Mouse (Mus musculus): ENCODE measurements at regions not wholly inside any gene's neighbourhood (a gene's known extent, or its start where the extent isn't known, plus 50 kb on each side); places are given as distances from the start of the nearest gene placed in this dataset.

DNA sequence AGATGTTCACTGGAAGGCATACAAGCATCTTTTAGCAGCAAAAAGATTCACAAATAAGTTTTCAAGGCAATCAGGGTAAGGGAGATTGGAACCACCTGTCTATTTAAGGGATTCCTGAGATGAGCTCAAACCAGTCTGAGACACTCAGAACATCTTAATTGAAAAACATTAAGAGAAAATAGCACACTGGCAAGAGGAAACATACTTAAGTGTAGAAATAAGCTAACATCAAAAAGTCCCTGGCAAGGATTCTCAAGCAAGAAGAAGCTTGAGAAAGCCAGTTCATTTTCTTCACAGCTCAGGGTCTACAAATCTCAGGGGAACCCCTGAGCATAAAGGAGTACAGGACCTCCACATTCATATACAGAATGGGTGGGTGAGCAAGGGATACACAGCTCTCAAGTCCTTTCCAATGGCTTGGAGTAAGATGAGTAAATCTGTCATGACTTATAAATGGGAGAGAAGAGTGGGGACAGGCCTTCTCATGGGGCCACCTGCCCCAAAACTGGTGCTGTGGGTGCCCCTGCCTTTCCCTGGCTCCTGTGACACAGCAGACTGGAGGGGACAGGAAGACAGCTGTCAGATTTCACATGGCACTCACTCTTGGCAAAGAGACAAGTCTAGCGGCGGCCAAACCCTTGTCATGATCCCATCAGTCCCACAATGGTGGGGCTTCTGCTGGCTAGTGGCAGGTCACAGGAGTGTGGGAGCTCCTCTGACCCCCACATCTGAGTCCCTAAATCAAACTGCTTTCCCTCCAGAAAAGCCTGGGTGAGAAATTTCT is 436.6 kb downstream of the Meis1 start:
- DNase-seq (ENCODE audit: low spot score): no peak

DNA sequence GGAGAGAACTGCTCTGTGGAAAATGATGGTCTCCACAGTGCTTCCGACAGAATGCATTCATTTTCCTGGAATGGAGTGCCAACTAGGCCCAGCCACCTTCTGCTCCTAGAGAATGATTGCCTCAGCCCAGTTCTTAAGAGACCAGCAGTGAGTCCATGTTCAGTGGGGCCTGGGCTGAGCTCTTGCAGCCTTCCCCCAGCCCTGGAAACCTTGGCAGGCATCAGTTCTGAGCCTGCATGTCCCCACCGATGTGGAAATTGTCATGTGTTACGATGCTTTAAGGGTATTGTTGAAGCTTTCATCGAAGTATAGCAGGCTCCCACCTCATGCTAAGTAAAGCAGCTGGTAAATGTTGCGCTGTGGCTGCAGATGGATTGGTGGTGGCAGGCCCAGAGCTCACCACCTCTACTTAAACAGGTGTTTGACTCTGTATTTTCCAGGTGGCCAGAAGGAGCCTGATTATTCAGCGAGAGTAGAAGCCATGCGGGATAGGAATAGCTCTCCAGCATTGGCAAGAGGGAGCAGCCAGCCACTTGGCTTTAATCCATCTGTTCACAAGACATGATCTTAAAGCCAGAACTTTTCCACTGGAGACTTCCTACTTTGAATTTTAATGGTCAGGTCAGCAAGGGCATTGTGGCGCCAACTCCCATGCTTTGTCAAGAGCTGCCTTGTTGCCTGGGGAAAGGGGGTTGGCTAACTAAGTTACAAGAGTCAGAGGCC is 437.5 kb downstream of the Meis1 start:
- DNase-seq (ENCODE audit: low spot score): no peak

DNA sequence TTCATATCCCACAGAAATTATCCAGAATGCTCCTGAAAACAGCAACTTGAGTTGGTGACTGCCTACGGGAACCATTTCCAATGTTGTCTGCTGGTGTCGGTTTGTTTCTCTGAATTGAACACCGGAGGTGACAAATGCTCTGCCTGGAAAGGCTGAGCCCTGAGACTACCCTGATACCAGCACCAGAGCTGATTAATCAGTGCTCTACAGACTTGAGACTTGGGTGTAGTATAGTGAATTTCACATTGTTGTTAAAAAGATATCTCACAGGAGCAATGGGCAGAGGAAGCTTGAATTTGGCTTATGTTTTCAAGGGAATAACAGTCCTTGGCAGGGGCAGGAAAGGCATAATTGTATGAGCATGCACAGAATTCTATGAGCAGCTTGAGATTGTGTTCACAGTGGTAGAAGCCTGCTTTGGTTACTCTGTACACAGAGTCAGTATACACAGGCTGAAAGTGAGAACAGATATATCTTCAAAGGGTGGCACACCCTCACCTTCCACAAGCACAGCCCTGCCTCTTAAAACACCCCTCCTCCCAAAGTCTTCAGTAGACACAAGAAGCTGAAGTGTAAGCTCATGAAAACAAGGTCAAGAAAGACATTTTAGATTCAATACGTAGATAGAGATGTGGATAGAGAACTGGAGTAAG is 447.1 kb downstream of the Meis1 start:
- DNase-seq (ENCODE audit: low spot score): no peak

DNA sequence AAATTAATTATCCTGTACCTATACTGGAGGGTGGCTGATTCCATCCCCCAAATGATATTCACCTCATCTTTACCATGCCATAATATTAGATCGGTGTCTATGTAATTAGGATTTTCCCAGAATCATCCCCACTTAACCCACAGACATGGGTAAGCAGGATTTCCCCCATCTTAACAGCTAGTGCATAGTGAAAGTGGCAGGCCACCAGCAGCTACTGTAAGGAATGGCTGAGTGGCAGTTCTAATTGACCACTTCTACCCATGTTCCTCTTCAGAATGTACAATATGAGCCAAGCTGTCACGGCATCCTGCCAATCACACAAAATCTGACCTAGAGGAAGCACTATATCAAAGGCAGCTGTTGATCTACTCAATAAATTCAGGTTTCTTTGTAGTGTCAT is 455.8 kb downstream of the Meis1 start:
- no peak for DNase-seq (ENCODE audit: low spot score)

DNA sequence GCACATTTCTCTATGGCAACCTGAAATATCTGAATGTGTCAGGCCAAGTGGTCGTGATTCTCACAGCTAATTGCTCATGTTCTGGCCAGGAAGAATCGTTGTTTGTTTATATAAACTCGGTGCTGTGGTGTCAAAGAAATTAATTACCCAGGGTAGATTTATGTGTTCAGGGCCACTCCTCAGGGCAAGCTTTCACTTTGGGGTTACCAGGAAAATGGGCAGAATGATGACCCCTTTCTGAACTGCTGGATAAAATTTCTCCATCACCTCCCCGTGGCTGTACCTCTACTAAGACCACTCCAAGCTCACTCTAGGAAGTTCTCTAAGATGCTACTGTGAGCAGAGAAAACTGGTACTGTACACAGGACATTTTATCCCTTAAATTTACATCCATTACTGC is 460.1 kb downstream of the Meis1 start:
- no peak for DNase-seq (ENCODE audit: low spot score)

DNA sequence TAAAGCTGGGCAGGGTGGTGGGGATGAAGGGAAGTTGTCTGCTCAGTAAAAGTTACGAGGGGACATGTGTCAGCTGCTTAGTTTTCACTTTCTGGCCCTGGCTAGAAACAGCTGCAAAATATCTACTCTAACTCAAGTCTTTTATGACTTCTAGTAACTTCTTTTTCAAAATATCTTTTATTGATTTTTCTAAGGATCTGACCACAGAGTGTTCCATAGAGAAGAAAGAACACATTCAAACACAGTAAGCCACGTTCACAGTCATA is 483.3 kb downstream of the Meis1 start:
- no peak for DNase-seq (ENCODE audit: low spot score)

DNA sequence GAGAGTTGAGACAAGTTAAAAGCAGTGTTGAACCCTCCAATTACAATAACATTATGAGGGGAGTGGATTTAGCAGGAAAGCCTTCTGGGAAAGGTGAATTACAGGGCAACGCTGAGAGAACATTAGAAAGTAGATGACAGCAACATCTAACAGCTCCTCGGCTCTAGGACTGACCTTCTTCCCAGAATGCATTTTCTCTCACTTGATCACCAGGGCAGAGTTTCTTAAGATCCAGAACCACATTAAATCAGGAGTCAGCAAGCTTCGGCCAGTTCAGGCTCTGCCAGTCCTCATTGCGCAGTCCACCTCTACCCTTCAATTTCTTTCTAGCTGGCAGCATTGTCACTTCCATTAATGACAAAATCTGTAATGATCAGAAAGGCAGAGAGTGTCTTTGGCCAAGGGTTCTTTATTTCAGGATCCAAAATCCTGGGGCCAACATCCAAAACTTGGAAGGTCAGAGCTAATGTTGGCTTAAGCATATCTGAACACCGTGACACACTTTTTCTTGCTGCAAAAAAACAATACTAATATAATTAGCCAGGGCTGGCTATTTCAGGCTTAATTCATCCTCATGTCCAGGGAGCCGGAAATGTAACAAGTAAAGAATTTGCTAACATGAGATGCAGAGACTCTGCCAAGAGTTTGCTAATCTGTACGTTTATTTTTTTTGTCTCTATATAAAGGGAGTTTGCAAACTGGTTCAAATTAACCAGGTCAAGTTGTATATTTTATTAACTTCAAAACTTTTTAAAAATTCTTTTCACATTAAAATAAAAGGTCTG is 483.8 kb downstream of the Meis1 start:
- no peak for DNase-seq (ENCODE audit: low spot score)

DNA sequence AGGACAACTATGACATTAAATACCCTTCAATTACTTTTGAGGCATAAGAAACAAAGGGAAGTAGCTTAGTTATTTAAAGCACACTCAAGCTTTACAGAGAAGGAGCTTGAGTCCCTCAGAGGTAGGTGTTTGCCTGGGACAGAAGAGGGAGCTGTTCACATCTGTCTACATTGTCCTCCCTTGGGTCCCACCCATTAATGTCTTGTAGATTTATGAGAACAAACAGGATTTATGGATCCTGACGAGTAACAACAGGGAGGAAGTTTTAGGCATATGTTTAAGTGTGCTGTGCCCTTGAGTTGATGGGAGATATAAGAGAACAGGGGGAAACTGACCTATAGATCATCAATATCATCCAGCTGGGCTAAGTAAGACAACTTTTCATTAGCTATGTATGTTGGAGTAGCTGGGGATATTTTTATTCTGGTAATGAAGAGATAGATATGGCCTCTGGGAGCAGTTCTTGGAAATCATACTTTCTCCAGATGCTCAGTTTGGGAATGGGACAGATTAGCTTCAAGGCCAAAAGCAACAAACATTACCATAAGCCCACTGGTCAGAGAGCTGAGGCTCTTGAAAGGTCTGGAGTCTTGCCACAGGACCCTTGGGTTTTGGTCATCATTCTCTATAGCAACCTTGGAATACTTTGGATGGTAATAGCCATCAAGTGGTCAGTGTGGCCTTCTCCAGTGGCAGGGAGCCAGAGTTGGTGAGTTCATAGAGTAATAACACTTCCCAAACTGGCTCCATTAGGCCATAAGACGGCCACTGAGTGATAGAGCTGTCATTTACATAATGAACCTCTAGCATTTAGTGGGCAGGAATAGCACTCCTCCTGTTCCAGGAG is 487.3 kb downstream of the Meis1 start:
- DNase-seq (ENCODE audit: low spot score): no peak

DNA sequence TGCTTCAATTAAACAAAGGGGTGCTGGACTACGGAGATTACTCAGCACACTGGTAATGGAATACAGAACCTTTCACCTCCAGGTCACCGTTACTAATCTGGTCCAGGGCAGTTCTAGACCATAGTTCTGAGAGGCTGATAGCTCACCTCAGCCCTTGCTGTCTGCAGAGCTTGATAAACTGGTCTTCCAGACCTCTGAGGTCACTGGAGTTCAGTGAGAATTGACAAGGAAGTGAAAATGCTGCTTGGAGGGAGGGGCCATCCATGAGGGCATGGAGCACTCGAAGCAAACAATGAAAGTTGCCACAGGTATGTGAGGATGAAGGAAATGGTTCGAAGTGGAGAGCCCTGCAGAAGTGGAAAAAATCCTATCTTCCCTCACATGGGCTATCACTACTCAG is 490.2 kb downstream of the Meis1 start:
- no peak for DNase-seq (ENCODE audit: low spot score)

DNA sequence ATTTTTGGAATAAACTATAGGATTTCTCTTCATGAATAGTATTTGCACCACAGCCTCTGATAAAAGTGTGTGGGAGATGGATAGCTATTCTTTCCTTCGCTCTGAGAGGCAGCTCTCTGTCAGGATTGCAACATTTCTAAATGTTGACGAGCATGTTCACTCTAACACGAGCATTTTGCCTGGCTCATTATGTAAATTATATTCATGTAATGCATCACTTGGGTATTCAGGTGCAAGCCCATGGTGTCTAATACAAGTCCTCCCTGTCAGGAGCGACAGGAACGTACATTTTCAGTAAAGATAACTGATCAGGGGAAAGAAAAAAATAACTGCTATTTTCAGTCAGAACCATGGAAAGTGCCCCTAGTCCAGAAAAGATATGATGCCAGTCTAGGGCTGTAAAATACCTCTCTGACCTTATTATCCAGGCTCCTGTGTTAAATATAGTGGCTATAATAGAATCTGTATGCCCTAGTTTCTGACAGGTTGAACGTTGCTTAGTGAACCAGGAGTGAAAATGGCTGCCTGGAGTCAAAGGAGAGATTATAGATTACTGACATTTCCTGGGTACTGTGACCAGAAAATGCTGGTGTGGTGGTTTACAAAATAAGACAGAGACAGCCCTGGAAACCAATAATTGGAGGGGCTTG is 523.6 kb downstream of the Meis1 start:
- no peak for DNase-seq (ENCODE audit: low spot score)

DNA sequence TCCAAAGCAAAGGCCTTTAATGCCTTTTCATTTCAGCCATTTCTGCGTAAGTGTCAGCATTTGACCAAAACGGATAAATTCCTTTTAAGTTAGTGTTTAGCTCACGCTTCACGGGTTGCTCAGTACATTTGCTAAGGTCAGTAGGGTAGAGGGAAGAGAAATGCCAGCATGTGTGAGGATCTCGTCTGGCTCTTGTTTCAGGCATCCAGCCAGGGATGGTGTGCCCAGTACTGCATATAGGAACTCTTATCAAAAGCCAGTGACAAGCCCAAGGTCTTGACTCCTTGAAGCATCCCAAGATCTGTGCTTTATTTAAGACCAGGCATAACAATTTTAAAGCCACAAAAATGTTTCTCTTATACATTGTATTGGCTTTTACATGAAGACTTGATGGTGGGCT is 524.8 kb downstream of the Meis1 start:
- DNase-seq (ENCODE audit: low spot score): no peak

DNA sequence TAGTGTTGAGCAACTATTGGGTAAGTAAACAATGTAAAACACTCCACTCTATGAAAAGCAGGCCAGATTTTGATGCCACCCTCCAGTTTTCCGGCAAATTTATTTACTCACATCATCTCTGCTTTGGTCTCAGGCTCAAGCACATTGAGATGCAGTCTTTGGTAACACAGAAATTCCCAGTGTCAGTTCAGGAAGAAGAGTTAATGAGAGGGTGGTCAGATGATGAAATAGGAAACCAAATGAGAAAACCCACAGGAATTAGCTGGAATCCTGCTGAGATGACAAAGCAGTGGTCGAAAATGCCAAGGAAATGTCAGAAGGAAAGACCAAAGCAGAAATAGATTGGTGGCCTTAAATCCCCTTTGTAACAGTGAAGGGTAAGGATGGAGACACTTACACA is 525.7 kb downstream of the Meis1 start:
- no peak for DNase-seq (ENCODE audit: low spot score)

DNA sequence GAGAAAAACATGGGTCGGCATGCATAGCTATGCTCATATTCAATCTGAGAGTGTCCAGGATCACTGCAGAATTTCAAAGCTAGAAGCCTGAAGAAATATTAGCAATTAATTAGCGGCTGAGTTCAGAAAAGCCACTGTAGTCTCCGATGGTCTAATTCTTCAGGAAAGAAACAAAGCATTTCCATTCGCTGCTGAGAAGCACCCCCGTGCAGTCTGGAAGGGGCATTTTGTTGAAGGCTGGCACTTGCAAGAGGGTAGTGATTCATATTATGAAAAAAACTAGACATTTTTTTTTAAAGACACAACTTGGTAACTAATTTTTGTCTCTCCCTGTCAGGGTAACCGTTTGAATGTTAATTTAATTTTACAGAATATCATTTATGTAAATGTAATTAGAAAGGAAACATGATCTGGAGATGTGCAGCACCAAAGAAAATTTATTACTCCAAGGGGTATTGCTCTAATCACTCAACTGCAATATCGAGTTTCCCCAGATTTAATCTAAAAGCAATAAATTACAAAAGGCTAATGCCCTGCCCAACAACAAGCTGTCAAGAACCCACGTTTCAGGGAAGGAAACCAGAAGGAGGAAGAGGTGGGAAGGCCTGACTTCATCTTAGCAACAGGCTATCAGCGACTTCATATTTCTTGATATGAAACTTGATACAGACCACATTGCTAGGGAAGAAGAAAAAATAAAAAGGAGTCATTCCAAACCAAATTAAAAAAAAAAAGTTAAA is 529.1 kb downstream of the Meis1 start:
- no peak for DNase-seq (ENCODE audit: low spot score)

DNA sequence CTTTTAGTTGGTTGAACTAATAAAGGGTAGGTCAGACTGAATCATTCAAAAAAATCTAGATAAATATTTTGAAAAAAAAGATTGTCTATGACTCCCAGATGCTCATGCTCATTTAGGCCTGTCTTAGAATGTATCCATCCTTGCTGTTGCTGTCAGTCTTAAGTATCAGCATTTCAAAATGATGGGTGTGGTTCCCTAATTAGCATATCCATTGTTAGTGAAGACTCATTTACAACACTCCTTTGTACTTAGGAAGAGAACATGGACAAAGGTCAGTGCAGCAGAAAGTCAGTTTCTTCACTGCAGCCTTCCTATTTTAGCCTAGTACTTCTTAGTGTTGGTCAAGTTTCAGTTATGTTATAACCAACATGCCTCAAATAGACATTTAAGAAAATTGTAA is 525.2 kb upstream of the Etaa1 start:
- DNase-seq (ENCODE audit: low spot score): no peak

DNA sequence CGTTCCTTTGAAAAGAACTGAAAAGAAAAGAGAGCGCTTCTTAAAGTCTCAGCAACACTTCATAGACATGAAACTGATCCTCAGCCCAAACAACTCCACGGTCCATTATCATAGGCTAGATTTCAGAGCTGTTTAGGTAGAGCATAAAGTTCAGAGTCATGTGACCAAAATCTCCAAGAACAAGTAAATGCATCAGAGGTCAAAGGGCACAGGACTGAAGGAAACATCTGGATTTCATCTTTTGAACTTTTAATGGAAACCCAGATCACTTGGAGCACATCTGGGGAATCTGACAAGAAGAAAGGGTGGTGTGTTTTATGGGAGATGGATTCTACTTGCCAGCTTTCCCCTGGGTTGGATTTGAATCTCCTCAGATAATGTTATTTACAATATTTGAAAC is 497.6 kb upstream of the Etaa1 start:
- DNase-seq (ENCODE audit: low spot score): no peak

DNA sequence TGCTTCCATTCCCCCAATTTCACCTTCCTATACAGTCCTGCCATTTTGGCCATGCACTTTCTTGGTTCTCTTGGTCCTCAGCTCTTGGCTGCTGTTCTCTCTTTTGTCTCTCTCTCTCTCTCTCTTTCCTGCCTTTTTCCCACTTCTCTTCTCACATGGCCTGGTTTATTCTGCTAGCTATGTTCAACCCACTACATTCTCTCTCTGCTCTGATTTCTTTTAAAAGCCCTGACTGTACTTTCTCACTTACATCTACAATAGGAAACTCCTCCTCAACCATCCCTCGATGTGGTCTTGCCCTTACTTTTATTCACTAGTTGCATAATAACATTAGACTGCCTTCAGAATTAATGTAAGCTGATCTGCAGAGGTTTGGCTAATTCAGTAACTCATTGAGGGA is 495.2 kb upstream of the Etaa1 start:
- DNase-seq (ENCODE audit: low spot score): no peak

DNA sequence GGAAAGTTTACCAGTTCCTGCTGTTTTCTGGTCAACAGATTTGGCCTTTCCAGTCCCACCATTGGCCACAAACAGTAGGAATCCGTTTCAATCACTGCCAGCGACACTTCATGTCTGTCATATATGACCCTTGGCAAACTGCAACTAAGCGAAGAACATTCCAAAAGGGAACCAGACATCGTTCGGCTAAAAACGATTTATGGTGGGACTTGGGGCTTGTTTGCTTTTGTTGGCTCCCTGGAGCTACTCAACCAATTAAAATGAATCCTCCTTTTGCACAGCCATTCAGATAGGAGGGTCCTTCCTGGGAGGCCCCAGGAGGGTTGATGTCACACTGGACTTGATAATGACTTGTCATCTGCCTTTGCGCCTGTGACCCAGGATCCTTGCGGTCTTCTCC is 490.9 kb upstream of the Etaa1 start:
- no peak for DNase-seq (ENCODE audit: low spot score)

DNA sequence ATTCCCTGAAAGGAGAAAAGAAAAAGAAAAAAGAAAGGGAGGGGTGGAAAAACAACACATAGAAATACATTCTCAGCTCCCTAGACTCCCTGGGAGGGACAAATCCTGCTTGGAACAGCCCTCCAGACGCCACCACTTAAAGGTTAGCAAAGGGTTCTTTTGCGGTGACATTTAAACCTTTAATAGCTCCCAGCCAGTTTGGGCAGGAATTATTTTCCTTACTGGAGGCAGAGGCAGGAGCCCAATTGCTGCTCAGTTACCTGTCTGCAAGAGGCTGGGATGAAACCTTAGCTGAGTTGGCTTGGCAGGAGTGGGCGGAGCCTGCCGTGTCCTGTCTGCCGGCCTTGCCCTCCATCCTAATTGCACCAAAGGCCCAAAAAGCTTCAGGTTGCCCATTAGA is 490.4 kb upstream of the Etaa1 start:
- DNase-seq (ENCODE audit: low spot score): no peak

DNA sequence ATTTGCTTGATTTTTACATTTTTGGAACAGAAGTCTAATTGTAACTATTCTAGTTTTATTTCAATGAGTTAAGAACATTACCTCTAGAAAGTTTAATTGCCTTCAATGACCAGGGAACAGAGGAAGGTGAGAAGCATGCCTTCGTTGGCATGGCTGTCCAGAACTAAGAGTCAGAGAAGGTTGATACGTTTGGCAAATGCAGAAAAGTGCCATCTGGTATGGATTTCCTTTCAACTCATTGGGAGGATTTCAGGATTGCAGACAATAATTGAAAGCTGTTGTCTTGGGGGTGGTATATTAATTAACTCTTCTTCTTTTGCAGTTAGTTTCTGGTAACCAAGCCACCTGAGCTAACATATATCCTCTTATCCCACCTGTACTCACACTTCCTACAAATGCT is 489.5 kb upstream of the Etaa1 start:
- DNase-seq (ENCODE audit: low spot score): no peak

All from gastrocnemius, adult 18-20 months (tissue).